Mouse (Mus musculus) liver, embryonic 14.5 days (tissue): ENCODE data around the gene Ddx25. TPM values are rescaled to one million over a fixed set of nuclear protein-coding genes. Genes with fewer than 3 reads are reported as not detected.

Experiments
- ATAC-seq: fragments of 200-750 bp; cut with Nextera tagmentation; 2 replicates; pipeline ENCODE4 v1.8.0; 2017; ENCODE audit warnings: moderate number of reproducible peaks, mild to moderate bottlenecking, moderate library complexity; ENCODE audit not compliant: insufficient read depth
- DNase-seq, 3 experiments: peaks; one replicate each; pipeline ENCODE4 v3.0.0-alpha.2; 2012 to 2013; ENCODE audit warnings: low read depth in 3 of 3, low spot score in 3 of 3
- H3K27ac ChIP-seq: fragments of 300-500 bp; sonication (generic); 2 replicates; pipeline ENCODE4 v1.5.1; 2014; ENCODE audit warnings: moderate library complexity, mild to moderate bottlenecking, control low read depth, inconsistent platforms
- H3K27me3 ChIP-seq: fragments of 300-500 bp; sonication (generic); 2 replicates; pipeline ENCODE4 v1.6.1; 2014; ENCODE audit warnings: mild to moderate bottlenecking, low read length, moderate library complexity; ENCODE audit not compliant: control insufficient read depth, insufficient read depth
- H3K36me3 ChIP-seq: fragments of 300-500 bp; sonication (generic); replicated peaks from 2 replicates; pipeline ENCODE4 v1.6.1; 2014; ENCODE audit warnings: low read depth; ENCODE audit not compliant: control insufficient read depth, insufficient read depth
- H3K4me1 ChIP-seq, 2 experiments: fragments of 200-500 bp in 1 of 2; fragments of 300-500 bp in 1 of 2; sonication (generic) in 1 of 2; replicated peaks; 2 replicates each; pipeline ENCODE4 v1.6.1; 2012 to 2014; ENCODE audit warnings: antibody characterized with exemption in 1 of 2, inconsistent platforms in 1 of 2, low read length in 1 of 2; ENCODE audit not compliant: control insufficient read depth in 2 of 2, insufficient read depth in 2 of 2
- H3K4me2 ChIP-seq: fragments of 300-500 bp; sonication (generic); 2 replicates; pipeline ENCODE4 v1.6.1; 2014; ENCODE audit warnings: low read depth, mild to moderate bottlenecking, control low read depth, moderate library complexity
- H3K4me3 ChIP-seq, 2 experiments: fragments of 200-500 bp in 1 of 2; fragments of 300-500 bp in 1 of 2; sonication (generic) in 1 of 2; 2 replicates each; pipeline ENCODE4 v1.5.1; 2012 to 2014; ENCODE audit warnings: low read depth in 2 of 2, low read length in 2 of 2, mild to moderate bottlenecking in 2 of 2, control low read depth in 1 of 2, inconsistent platforms in 1 of 2, moderate library complexity in 1 of 2; ENCODE audit not compliant: insufficient read depth in 1 of 2
- H3K9ac ChIP-seq: fragments of 300-500 bp; sonication (generic); replicated peaks from 2 replicates; pipeline ENCODE4 v1.6.1; 2014; ENCODE audit warnings: mild to moderate bottlenecking, control low read depth, moderate library complexity
- H3K9me3 ChIP-seq: fragments of 300-500 bp; sonication (generic); 2 replicates; pipeline ENCODE4 v1.6.1; 2016; ENCODE audit warnings: low read length, mixed read lengths; ENCODE audit not compliant: control insufficient read depth
- CTCF ChIP-seq: IDR thresholded peaks from 2 replicates; pipeline ENCODE4 v1.5.1; 2016; ENCODE audit warnings: antibody characterized with exemption, low read depth, control low read depth
- EP300 ChIP-seq: IDR thresholded peaks from 2 replicates; pipeline ENCODE4 v1.6.1; 2016; ENCODE audit warnings: antibody characterized with exemption, low read depth
- WGBS: fragments of 180-500 bp; shearing (Covaris S2); extraction: QIAGEN DNeasy Blood & Tissue Kit; methylation state at CpG from one replicate; pipeline ENCODE4 v1.1.7; 2014; ENCODE audit not compliant: insufficient replicate concordance; 5-methylcytosine and 5-hydroxymethylcytosine counted together
- polyA plus RNA-seq, 2 experiments: library from polyadenylated mRNA; depleted of rRNA in 1 of 2; stranded (reverse) in 1 of 2; unstranded in 1 of 2; fragments of >200 nt; fragmentation: Nextera tagmentation in 1 of 2; extraction: Ambion mirVana in 1 of 2; gene quantifications; 2 replicates each; pipeline versions ENCODE4 v1.2.1 to v1.2.3; 2012 to 2014

Gene Ddx25
- polyA plus RNA-seq, 2 experiments, result 0.10 to 0.17 TPM

DNA sequence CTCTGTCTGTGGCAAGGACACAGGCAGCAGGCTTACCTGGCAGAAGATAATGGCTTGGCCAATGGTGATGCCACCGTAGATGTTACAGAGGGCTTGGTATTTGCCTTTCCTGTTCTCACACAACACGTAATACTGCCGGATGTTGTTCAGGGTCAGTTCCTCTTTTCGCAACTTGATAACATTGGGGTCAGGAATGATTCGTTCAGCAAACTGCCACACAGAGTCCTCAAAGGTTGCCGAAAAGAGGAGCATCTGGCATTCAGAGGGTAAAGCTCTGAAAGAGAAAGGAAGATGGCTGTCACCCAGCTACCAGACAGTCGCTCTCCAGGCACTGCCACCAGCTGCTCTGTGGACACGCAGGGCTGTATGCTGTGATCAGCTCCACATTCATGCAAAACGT, 11.6 kb downstream of the Ddx25 start:
- no peaks in the 10 kb centered on the region for H3K27me3 ChIP-seq
- no peak for TF ChIP-seq EP300
- no peak for TF ChIP-seq CTCF
- no peaks in the 10 kb centered on the region for H3K9me3 ChIP-seq
- no peak overlapping the region for H3K4me2 ChIP-seq
- H3K4me3 ChIP-seq, result no peak overlapping the region
- ATAC-seq, result no peak
- WGBS, result 12% methylated on average over 9 of the region's 9 CpGs
- H3K27ac ChIP-seq, result no peak overlapping the region
- DNase-seq, result no peak
- H3K4me1 ChIP-seq, result peaks cover 0 to 6% of the 10 kb centered on the region in 2 experiments; a peak in 2 of 4 replicates
- H3K36me3 ChIP-seq, result no peaks in the 10 kb centered on the region
- no peak overlapping the region for H3K9ac ChIP-seq

DNA sequence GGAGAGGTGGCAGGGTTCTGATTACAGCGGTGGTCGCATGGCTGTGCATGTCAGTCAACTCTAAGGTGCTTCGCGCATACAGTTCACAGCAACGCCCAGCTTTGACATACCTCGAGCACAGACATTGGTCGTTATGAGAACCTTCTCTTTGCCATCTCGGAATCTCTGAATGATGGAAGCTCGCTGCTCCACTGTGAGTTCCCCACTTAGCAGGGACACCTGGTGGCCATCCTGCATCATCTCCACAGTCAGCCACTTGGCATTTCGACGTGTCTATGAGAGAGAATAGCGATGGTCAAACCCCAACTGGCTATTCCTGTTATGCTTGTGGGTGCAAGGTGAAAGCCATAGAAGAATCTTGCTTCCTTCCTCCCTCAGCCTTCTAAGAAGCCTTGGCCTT, 12.6 kb downstream of the Ddx25 start:
- Histone ChIP-seq H3K27ac (no peak overlapping the region), H3K4me2 (no peak overlapping the region), H3K4me1 (peaks cover 0 to 6% of the 10 kb centered on the region in 2 experiments; a peak in 2 of 4 replicates), H3K27me3 (no peaks in the 10 kb centered on the region), H3K9me3 (no peaks in the 10 kb centered on the region), H3K9ac (no peak overlapping the region), H3K36me3 (no peaks in the 10 kb centered on the region), H3K4me3 (no peak overlapping the region)
- TF ChIP-seq EP300 (no peak), CTCF (peak; percentile 41)
- ATAC-seq, result no peak
- WGBS, result 60% methylated on average over 12 of the region's 12 CpGs
- no peak for DNase-seq

DNA sequence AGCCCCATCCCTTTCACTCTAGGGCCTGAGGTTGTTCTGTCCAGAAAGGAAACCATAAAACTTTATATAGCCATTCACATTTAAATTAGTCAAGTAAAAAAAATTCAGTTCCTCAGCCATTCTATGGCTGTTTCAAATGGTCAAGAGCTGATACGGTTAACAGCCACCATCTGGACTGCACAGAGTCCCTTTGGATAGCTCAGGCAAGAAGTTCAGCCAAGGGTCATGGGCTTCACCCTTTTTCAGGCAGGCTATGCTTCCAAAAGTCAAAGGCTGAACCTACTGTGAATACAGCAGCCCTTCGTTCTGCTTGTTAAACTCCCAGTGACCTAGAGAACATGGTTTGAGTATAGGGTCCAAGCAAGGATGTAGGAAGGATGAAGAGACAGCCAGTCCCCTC, 13.7 kb downstream of the Ddx25 start:
- Histone ChIP-seq H3K4me1 (peaks cover 0 to 6% of the 10 kb centered on the region in 2 experiments; a peak in 2 of 4 replicates), H3K36me3 (no peaks in the 10 kb centered on the region), H3K9ac (no peak overlapping the region), H3K4me2 (no peak overlapping the region), H3K27me3 (no peaks in the 10 kb centered on the region), H3K27ac (no peak overlapping the region), H3K4me3 (no peak overlapping the region), H3K9me3 (no peaks in the 10 kb centered on the region)
- WGBS, result 68% methylated on average over 2 of the region's 2 CpGs
- DNase-seq (no peak), ATAC-seq (no peak)
- TF ChIP-seq CTCF (no peak), EP300 (no peak)

DNA sequence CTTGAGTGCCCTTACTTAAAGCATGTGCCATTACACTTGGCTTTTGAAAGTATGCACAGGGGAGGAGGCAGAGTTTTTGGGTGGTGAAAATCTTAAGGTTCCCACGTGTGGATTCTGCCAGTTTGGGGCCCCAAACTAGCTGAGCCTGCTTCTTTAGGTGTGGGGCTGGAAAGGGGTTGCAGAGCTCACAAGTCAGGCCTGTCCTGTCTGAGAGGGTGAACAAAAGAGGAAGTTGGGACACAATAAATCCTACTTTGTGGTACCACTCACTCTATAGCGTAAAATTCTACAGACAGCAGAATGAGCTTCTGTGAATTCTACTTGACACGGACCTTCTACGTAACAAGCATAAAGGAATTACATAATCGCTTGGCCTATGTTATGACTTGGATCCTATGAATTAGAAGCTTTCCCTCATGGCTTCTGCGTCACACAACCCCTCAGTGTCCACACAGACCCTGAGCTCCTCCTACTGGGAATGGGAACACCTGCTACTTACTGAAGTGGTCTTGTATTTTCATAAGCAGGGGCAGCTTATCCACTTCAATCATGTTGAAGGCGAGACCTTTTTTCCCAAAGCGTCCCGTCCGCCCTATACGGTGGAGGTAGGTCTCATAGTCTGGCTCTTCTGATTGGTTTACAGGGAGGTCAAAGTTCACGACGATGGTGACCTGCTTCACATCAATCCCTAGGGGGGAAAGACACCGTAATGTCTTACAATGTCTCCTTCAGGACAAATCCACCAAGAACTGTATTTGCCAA, 15.0 kb downstream of the Ddx25 start:
- ATAC-seq, result no peak
- Histone ChIP-seq H3K9ac (no peak overlapping the region), H3K4me3 (no peak overlapping the region), H3K4me2 (no peak overlapping the region), H3K9me3 (no peaks in the 10 kb centered on the region), H3K4me1 (peaks cover 0 to 6% of the 10 kb centered on the region in 2 experiments; a peak in 2 of 4 replicates), H3K27me3 (no peaks in the 10 kb centered on the region), H3K36me3 (no peaks in the 10 kb centered on the region), H3K27ac (no peak overlapping the region)
- WGBS, result 59% methylated on average over 14 of the region's 14 CpGs
- no peak for DNase-seq
- TF ChIP-seq EP300, result no peak
- no peak for TF ChIP-seq CTCF

DNA sequence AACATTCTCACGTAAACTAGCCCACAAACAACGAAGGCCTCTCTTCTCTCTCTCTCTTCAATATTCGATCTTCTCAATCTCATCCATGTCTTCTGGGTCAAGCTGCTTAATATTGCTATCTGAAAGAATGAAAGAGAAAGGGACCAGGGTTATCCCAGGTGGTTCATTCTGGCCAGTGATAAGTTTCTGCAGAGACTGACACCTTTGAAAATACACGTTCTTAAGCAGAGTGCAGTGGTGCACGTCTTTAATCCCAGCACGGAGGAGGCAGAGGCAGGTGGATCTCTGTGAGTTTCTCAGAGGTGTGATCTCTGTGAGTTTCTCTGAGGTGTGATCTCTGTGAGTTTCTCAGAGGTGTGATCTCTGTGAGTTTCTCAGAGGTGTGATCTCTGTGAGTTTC, 16.4 kb downstream of the Ddx25 start:
- DNase-seq (no peak), ATAC-seq (no peak)
- Histone ChIP-seq H3K9me3 (no peaks in the 10 kb centered on the region), H3K27ac (no peak overlapping the region), H3K27me3 (no peaks in the 10 kb centered on the region), H3K9ac (no peak overlapping the region), H3K36me3 (no peaks in the 10 kb centered on the region), H3K4me1 (peaks cover 0 to 4% of the 10 kb centered on the region in 2 experiments; a peak in 2 of 4 replicates), H3K4me2 (no peak overlapping the region), H3K4me3 (no peak overlapping the region)
- WGBS, result 42% methylated on average over 6 of the region's 6 CpGs
- no peak for TF ChIP-seq CTCF
- no peak for TF ChIP-seq EP300
